Mouse (Mus musculus): ENCODE results near the gene Olig1. TPM values are rescaled to one million over a fixed set of nuclear protein-coding genes. Genes with fewer than 3 reads are reported as not detected.

Gene Olig1
- polyA plus RNA-seq, 1 experiment from 2014 or later, result 0.28 TPM

DNA sequence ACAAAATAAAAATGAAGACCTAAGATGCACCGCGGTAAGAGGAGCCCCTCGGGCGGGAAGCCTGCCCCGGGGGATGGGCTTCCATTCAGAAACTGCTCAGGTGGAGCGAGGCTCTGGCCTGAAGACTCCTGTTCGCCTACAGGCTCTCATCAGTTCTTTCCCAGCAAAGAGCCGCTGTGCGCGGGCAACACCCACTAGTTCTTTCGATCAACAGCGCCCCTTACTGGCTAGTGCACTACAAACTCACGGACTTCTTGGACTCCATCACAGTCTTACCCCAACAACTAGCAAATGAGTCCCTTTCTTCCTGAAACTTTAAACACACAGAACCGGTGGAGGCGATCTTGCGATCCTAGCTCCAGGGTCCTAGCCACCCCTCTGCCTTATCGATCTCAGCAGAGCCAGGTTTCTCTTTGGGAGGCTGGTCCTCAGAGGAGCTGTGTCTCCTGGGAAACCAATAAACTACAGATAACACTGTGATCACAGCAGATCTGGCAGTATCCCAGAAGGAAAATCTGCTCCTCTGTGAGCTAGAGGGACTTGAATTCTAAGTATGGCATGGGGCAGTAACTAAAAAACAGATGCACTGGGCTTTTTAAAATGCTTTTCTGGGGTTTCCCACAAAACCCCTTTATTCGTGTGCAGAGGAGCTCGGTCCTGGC is 44.7 kb downstream of the Olig1 start:
- ATAC-seq (peak; percentile 55; the same call in 1 of the 2 replicates), DNase-seq (peak; percentile 77)
- Histone ChIP-seq H3K9ac (replicated peaks) (no peak overlapping the region), H3K9me3 (ENCODE audit: low read length) (no peaks in the 10 kb centered on the region), H3K27me3 (ENCODE audit: insufficient read depth, low read length) (peaks cover 27% of the 10 kb centered on the region), H3K4me3 (ENCODE audit: low read depth, low read length) (no peak overlapping the region), H3K4me2 (ENCODE audit: low read depth, low read length) (no peak overlapping the region), H3K4me1 (ENCODE audit: insufficient read depth) (no peaks in the 10 kb centered on the region), H3K27ac (ENCODE audit: low read depth) (no peak overlapping the region), H3K36me3 (replicated peaks; ENCODE audit: insufficient read depth, low read length) (no peaks in the 10 kb centered on the region)
- TF ChIP-seq EP300 (IDR thresholded peaks at IDR 0.05; ENCODE audit: low read depth), result no peak
- TF ChIP-seq CTCF (IDR thresholded peaks at IDR 0.05; ENCODE audit: low read depth), result peak; percentile 73
- WGBS (ENCODE audit: insufficient replicate concordance), result 7% methylated on average over 19 of the region's 19 CpGs

DNA sequence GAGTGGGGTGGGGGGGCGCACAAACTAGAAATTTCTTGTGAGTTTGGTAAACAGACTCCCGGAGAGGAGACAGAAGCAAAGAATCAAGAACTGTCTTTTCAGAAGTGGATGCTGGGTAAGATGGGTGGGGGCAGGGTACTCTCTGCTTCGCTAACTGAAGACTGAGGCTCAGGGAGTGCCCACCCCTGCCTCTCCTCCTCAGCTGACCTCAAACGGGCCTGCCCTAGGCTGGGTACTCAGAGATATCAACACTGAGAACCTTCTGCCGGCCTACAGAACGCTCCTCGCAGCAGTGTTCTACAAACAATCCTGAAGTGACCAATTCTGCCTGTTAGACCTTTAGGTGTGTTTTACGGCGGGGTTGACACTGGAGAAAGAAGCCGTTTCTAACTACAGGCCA is 50.6 kb downstream of the Olig1 start:
- 51% methylated on average over 10 of the region's 10 CpGs for WGBS (ENCODE audit: insufficient replicate concordance)
- Histone ChIP-seq H3K4me2 (ENCODE audit: low read depth, low read length) (no peak overlapping the region), H3K27me3 (ENCODE audit: insufficient read depth, low read length) (peaks cover 9% of the 10 kb centered on the region; the same call in 1 of the 2 replicates), H3K9me3 (ENCODE audit: low read length) (no peaks in the 10 kb centered on the region), H3K27ac (ENCODE audit: low read depth) (no peak overlapping the region), H3K4me3 (ENCODE audit: low read depth, low read length) (no peak overlapping the region), H3K36me3 (replicated peaks; ENCODE audit: insufficient read depth, low read length) (no peaks in the 10 kb centered on the region), H3K9ac (replicated peaks) (no peak overlapping the region), H3K4me1 (ENCODE audit: insufficient read depth) (no peaks in the 10 kb centered on the region)
- no peak for TF ChIP-seq EP300 (IDR thresholded peaks at IDR 0.05; ENCODE audit: low read depth)
- no peak for TF ChIP-seq CTCF (IDR thresholded peaks at IDR 0.05; ENCODE audit: low read depth)
- DNase-seq (no peak), ATAC-seq (no peak)

DNA sequence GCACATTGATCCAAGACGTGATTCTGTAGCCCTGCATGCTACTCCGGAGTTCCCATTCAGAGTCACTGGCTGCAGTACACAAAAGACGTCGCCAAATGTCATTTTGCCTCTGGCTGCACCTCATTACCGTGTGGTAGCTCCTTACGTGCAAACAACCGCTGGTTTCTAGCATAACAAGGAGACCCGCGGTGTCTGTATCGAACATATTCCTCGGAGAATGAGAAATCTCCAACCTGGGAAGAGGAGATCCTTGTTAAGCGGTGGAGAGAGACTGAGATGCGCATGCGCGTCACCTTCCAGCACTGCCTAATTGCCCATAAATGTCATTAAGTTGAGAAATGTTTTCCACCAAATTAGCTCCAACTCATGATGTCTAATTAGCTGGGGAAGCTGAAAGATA is 51.0 kb downstream of the Olig1 start:
- no peak for DNase-seq
- 66% methylated on average over 15 of the region's 15 CpGs for WGBS (ENCODE audit: insufficient replicate concordance)
- Histone ChIP-seq H3K27ac (ENCODE audit: low read depth) (no peak overlapping the region), H3K4me2 (ENCODE audit: low read depth, low read length) (no peak overlapping the region), H3K27me3 (ENCODE audit: insufficient read depth, low read length) (peaks cover 4% of the 10 kb centered on the region; the same call in 1 of the 2 replicates), H3K9me3 (ENCODE audit: low read length) (no peaks in the 10 kb centered on the region), H3K9ac (replicated peaks) (no peak overlapping the region), H3K36me3 (replicated peaks; ENCODE audit: insufficient read depth, low read length) (no peaks in the 10 kb centered on the region), H3K4me1 (ENCODE audit: insufficient read depth) (no peaks in the 10 kb centered on the region), H3K4me3 (ENCODE audit: low read depth, low read length) (no peak overlapping the region)
- TF ChIP-seq EP300 (IDR thresholded peaks at IDR 0.05; ENCODE audit: low read depth), result no peak
- TF ChIP-seq CTCF (IDR thresholded peaks at IDR 0.05; ENCODE audit: low read depth), result no peak
- no peak for ATAC-seq

Other genes with a start within 250 kb of the Olig1 start
- 10.3 and 10.9 TPM in 2 replicates for gene Paxbp1, start 225.2 kb upstream of the Olig1 start, polyA plus RNA-seq (2015; fragmentation: Nextera tagmentation; extraction: Ambion mirVana)
- 0.05 TPM in 1 of 2 replicates, not detected in the other for gene 4932438H23Rik, start 174.7 kb upstream of the Olig1 start, polyA plus RNA-seq (2015; fragmentation: Nextera tagmentation; extraction: Ambion mirVana)
- not detected in 2 replicates for gene Olig2, start 44.3 kb upstream of the Olig1 start, polyA plus RNA-seq (2015; fragmentation: Nextera tagmentation; extraction: Ambion mirVana)
- gene Ifnar2, start 103.0 kb downstream of the Olig1 start, polyA plus RNA-seq (2015; fragmentation: Nextera tagmentation; extraction: Ambion mirVana), result 107 and 113 TPM in 2 replicates
- not detected in 2 replicates for gene Gm21970, start 121.9 kb downstream of the Olig1 start, polyA plus RNA-seq (2015; fragmentation: Nextera tagmentation; extraction: Ambion mirVana)
- 25.5 and 26.4 TPM in 2 replicates for gene Il10rb, start 136.4 kb downstream of the Olig1 start, polyA plus RNA-seq (2015; fragmentation: Nextera tagmentation; extraction: Ambion mirVana)
- gene Ifnar1, start 215.5 kb downstream of the Olig1 start, polyA plus RNA-seq (2015; fragmentation: Nextera tagmentation; extraction: Ambion mirVana), result 16.3 and 16.6 TPM in 2 replicates

Data from liver, postnatal 0 days (tissue).